Mouse (Mus musculus): Measurements from ENCODE around the gene BC035947.
"Not testable (repeated sequence)": the region's sequence is repeated elsewhere in the genome, so short reads cannot be mapped to it uniquely, and the experiment has no call there.

The BC035947 gene

GRCm38 (mm10) chr1:78501856-78502255 lies 10.1 kb downstream of the BC035947 start:
- DNase-seq (ENCODE audit: low spot score in 2 of 2) = not testable (repeated sequence)

DNA sequence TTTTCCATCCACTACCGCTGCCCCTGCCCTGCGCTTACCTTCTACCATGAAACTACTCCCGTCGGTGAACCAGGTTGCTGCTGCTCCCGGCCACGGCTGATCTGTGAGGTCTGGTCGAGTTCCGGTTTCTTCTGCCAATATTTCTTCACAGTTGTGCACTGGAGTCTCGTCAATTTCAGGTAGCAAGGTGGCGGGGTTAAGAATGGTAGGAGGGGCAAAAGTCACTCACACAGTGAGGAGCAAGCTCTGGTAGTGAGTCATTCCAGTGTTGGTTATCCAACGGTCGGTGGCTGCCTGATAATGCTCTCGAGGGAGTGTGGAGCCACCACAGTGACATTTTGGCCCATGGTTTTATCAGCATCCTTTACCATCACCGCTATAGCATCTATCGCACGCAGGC lies 10.9 kb downstream of the BC035947 start:
- no peak for DNase-seq (ENCODE audit: low spot score in 2 of 2)

GRCm38 (mm10) chr1:78490143-78490542 lies 21.8 kb downstream of the BC035947 start:
- no peak for DNase-seq (ENCODE audit: low spot score in 2 of 2)

GRCm38 (mm10) chr1:78488752-78489492 lies 23.0 kb downstream of the BC035947 start, which contains the start of gene Farsb:
Gene Farsb (minus strand): TSS chr1:78488897.
- DNase-seq (ENCODE audit: low spot score in 2 of 2) = peak; percentile 87 to 89

DNA sequence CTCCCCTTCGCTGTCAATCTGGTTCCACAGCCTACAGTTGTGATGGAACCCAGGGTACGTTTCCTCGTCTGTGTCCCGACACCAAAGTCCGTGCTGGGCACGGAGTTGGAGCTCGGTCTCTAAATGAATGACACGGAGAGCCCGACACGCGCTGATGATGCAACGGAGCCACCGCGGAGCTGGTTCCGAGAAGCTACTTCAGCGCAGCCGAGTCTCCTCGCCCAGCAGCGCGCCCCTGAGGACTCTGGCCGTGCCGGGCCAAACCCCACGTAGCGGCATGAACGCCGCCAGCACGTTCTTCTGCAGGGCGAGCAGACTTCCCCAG lies 23.6 kb downstream of the BC035947 start:
- no peak for DNase-seq (ENCODE audit: low spot score in 2 of 2)

GRCm38 (mm10) chr1:78484361-78484760 lies 27.6 kb downstream of the BC035947 start:
- no peak for DNase-seq (ENCODE audit: low spot score in 2 of 2)

DNA sequence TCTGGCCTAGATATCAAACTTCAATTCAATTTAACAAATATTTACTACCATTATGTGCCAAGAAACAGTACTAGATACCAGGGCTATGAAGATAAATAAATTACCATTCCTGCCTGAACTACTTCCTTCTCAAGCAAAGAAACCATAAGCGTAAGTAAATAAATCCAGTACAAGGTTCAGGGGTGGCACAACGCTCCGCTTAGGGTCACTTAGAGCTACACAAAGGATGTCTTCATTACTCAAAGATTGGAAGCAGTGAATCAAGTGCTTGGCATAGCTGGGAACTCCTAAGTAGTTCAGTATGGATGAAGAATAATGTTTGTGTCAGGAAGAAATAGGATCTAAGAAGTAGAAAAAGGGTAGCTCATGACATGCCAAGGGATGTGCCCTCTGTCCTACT lies 28.5 kb downstream of the BC035947 start:
- DNase-seq (ENCODE audit: low spot score in 2 of 2) = no peak

- DNase-seq (ENCODE audit: low spot score in 2 of 2) = no peak
Observed at GRCm38 (mm10) chr1:78472441-78472840, 39.5 kb downstream of the BC035947 start.

GRCm38 (mm10) chr1:78454659-78455058 lies 57.3 kb downstream of the BC035947 start:
- peak in 1 of 2 experiments; percentile 6 for DNase-seq (ENCODE audit: low spot score in 2 of 2)

- DNase-seq (ENCODE audit: low spot score in 2 of 2) = no peak
Observed at GRCm38 (mm10) chr1:78453886-78454285, 58.1 kb downstream of the BC035947 start.

DNA sequence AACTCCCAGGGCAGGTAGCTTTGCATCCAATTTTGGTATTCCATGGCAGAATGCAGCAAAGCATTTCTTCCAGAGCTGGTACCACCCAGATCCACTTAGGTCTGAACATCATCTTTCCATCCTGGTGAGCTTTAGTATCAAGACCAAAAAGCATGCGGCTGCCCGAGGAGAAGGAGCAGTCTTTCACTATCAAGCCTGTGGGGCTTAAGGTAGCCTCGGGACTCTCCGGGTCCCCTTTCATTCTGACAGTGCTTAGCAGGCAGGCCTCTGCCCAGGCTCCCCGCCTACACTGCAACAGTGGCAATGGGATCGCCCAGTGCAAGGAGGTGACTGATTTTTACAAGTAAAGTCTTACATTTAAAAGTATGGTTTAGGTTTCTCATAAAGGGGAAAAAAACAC lies 59.4 kb downstream of the BC035947 start:
- no peak for DNase-seq (ENCODE audit: low spot score in 2 of 2)

GRCm38 (mm10) chr1:78451070-78451854 lies 60.7 kb downstream of the BC035947 start:
- DNase-seq (ENCODE audit: low spot score in 2 of 2) = no peak

DNA sequence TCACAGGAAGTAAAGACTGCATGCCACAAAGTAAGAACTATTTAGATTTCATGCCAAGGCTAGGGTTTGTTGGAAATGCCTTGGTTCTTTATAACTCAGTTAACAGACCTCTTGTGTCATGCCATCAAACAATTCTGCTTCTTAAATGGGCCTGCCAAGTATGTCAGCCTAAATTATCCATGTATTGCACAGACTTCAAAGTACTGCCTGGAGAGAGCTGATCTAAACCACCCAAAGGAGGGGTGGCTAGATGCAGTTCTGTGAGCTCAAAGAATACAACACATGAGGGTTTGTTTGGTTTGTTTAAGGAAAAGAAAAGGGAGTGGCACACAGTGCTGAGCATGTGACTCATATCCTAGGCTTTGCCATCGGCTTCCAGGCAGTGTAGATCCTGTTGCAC lies 63.9 kb downstream of the BC035947 start:
- DNase-seq (ENCODE audit: low spot score in 2 of 2) = no peak
